Mouse (Mus musculus) G1E (cell line): ENCODE results near the gene Tmcc3.

ENCODE experiments used
- CTCF ChIP-seq: IDR thresholded peaks from 2 replicates; pipeline ENCODE4 v1.5.1; 2012; ENCODE audit warnings: low read depth, low read length, inconsistent platforms, mixed read lengths
- TAL1 ChIP-seq: conservative IDR thresholded peaks from 2 replicates; pipeline ENCODE4 v1.6.1; 2012; ENCODE audit warnings: low read depth, low read length, inconsistent platforms, mixed read lengths

GRCm38 (mm10) chr10:94479646-94480045 is 167.9 kb downstream of the Tmcc3 start:
- TF ChIP-seq TAL1: no peak
- TF ChIP-seq CTCF: no peak
